Mouse (Mus musculus): Measurements from ENCODE around the gene Tkt. TPM values are rescaled to one million over a fixed set of nuclear protein-coding genes. Genes with fewer than 3 reads are reported as not detected.

The Tkt gene
- polyA plus RNA-seq, 1 experiment, result 219 TPM

DNA sequence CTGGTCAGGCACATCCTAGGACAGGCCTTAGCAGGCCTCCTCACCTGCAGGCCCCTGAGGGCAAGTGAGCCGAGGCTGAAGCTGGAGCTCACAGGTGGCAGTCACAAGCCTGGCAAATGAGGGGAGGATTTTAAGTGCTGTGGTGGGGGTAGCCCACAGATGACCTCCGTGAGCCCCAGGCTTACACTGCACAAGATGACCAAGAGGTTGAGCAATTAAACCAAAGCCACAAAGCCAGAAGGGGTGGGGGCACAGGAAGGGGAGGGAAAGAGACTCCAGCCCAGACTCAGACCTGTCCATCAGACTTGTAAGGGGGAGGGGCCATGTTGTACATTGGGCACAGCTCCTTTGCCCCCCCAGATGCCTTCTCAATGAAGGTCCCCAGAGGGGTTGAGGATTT lies 68.6 kb downstream of the Tkt start:
- Histone ChIP-seq H3K27ac (ENCODE audit: insufficient read depth, low read depth, low read length) (no peak overlapping the region), H3K4me3 (ENCODE audit: insufficient read depth, low read depth, low read length) (no peak overlapping the region), H3K4me1 (ENCODE audit: control insufficient read depth, insufficient read depth, low read length) (peaks cover 5% of the 10 kb centered on the region)
- WGBS, result 89% methylated on average over 2 of the region's 2 CpGs
- no peak for TF ChIP-seq POLR2A (IDR thresholded peaks at IDR 0.05; ENCODE audit: insufficient read depth, low read depth, low read length)
- no peak for TF ChIP-seq CTCF (IDR thresholded peaks at IDR 0.05; ENCODE audit: insufficient read depth, low read depth, low read length)

DNA sequence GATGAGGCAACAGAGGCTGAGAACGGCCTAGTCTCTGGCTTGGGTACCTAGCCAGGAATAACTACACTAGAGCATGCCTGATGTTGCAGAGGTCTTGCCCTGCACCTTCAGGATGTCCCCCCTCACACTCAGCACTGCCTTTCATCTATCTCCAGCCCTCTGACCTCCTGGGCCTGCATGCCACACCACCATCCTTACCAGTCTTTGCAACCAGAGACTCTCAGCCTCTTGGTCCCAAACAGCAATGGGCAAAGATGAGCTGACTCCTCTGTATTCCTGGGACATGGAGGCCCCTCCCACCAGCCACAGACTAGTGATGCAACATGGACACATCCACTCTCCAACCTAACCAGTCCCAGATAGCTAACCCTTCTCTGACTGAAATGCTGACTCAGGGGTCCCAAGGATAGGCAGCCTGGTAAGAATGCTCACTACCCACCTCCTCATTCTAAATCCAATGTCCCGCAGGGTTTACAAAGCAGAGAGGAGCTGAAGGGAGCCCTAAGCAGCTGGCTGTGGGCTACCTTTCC lies 70.7 kb downstream of the Tkt start:
- TF ChIP-seq POLR2A (IDR thresholded peaks at IDR 0.05; ENCODE audit: insufficient read depth, low read depth, low read length) (no peak), CTCF (IDR thresholded peaks at IDR 0.05; ENCODE audit: insufficient read depth, low read depth, low read length) (no peak)
- no peak overlapping the region for H3K4me3 ChIP-seq (ENCODE audit: insufficient read depth, low read depth, low read length)
- peaks cover 9% of the 10 kb centered on the region for H3K4me1 ChIP-seq (ENCODE audit: control insufficient read depth, insufficient read depth, low read length)
- H3K27ac ChIP-seq (ENCODE audit: insufficient read depth, low read depth, low read length), result no peak overlapping the region
- 86% methylated on average over 2 of the region's 2 CpGs for WGBS

DNA sequence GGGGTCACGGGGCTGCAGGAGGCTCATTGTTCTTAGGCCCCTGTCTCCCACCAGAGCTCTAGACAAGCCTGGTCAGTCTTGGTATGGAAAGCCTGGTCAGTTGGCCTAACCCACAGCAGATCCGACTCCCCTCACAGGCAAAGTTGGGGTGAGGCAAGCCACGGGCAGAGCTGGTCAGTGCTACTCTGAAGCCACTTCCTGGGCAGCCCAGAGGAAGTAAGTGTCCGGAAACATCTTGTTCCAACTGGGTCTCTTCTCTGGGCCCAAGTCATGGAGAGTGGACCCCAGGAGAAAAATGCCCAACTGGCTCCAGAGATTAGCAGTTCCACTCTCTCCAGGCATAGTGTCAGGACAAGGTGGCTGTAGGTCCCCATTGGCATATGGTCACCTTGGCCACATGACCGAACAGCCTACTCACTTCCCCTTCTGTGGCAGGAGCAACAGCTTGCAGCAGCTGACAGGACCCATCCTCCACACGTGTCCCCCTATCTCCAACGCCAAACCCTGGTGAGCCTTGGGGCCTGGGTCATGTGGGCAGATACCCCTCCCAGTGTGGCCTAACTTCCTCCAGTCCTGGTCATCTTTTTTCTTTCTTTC lies 71.9 kb downstream of the Tkt start:
- WGBS, result 83% methylated on average over 7 of the region's 7 CpGs
- Histone ChIP-seq H3K4me1 (ENCODE audit: control insufficient read depth, insufficient read depth, low read length) (peaks cover 12% of the 10 kb centered on the region), H3K4me3 (ENCODE audit: insufficient read depth, low read depth, low read length) (no peak overlapping the region), H3K27ac (ENCODE audit: insufficient read depth, low read depth, low read length) (no peak overlapping the region)
- no peak for TF ChIP-seq POLR2A (IDR thresholded peaks at IDR 0.05; ENCODE audit: insufficient read depth, low read depth, low read length)
- TF ChIP-seq CTCF (IDR thresholded peaks at IDR 0.05; ENCODE audit: insufficient read depth, low read depth, low read length), result no peak

DNA sequence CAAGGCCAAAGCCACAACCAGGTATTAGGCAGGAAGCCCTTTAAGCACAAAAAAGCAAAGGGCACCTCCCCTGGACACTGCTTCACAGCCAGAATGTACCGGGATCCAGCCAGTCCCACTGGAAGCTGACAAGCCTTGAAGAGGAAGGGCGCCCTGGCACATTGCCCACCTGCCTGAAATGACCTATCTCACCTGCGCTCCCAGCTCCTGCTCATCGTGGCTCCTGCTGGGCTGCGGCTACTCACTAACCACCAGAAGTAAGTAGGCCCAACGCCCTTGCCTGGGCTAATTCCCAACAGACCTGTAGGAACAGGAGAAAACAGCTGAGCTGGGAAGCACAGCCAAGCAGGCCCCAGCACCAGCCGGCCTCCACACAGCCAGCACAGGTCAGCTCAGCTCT lies 74.0 kb downstream of the Tkt start:
- Histone ChIP-seq H3K27ac (ENCODE audit: insufficient read depth, low read depth, low read length) (no peak overlapping the region), H3K4me3 (ENCODE audit: insufficient read depth, low read depth, low read length) (no peak overlapping the region), H3K4me1 (ENCODE audit: control insufficient read depth, insufficient read depth, low read length) (peaks cover 27% of the 10 kb centered on the region)
- TF ChIP-seq POLR2A (IDR thresholded peaks at IDR 0.05; ENCODE audit: insufficient read depth, low read depth, low read length), result no peak
- TF ChIP-seq CTCF (IDR thresholded peaks at IDR 0.05; ENCODE audit: insufficient read depth, low read depth, low read length), result no peak
- WGBS, result 82% methylated on average over 7 of the region's 7 CpGs

GRCm38 (mm10) chr14:30622556-30622955 lies 74.4 kb downstream of the Tkt start:
- Histone ChIP-seq H3K4me1 (ENCODE audit: control insufficient read depth, insufficient read depth, low read length) (peaks cover 27% of the 10 kb centered on the region), H3K27ac (ENCODE audit: insufficient read depth, low read depth, low read length) (no peak overlapping the region), H3K4me3 (ENCODE audit: insufficient read depth, low read depth, low read length) (no peak overlapping the region)
- 89% methylated on average over 8 of the region's 8 CpGs for WGBS
- TF ChIP-seq POLR2A (IDR thresholded peaks at IDR 0.05; ENCODE audit: insufficient read depth, low read depth, low read length) (no peak), CTCF (IDR thresholded peaks at IDR 0.05; ENCODE audit: insufficient read depth, low read depth, low read length) (no peak)

Other genes with a start within 250 kb of the Tkt start
- not detected in 2 replicates for gene Dcp1a, start 68.8 kb upstream of the Tkt start, polyA plus RNA-seq (2012; ENCODE audit: insufficient read depth, insufficient read length, low replicate concordance, missing spikeins)
- gene Cacna1d, start 56.9 kb upstream of the Tkt start, polyA plus RNA-seq (2012; ENCODE audit: insufficient read depth, insufficient read length, low replicate concordance, missing spikeins), result 140 TPM in 1 of 2 replicates, not detected in the other
- gene Prkcd, start 77.9 kb downstream of the Tkt start, polyA plus RNA-seq (2012; ENCODE audit: insufficient read depth, insufficient read length, low replicate concordance, missing spikeins), result 164 TPM in 1 of 2 replicates, not detected in the other
- not detected in 2 replicates for gene Rft1, start 106.0 kb downstream of the Tkt start, polyA plus RNA-seq (2012; ENCODE audit: insufficient read depth, insufficient read length, low replicate concordance, missing spikeins)
- not detected in 2 replicates for gene Sfmbt1, start 166.5 kb downstream of the Tkt start, polyA plus RNA-seq (2012; ENCODE audit: insufficient read depth, insufficient read length, low replicate concordance, missing spikeins)

Data from olfactory bulb, adult 2 months (tissue).